Mouse (Mus musculus) G1E (cell line): ENCODE measurements at regions not wholly inside any gene's neighbourhood (a gene's known extent, or its start where the extent isn't known, plus 50 kb on each side); places are given as distances from the start of the nearest gene placed in this dataset.

Source experiments
- ATAC-seq: 2 replicates; pipeline ENCODE4 v1.8.0; 2016; ENCODE audit warnings: mild to moderate bottlenecking; ENCODE audit not compliant: insufficient number of reproducible peaks, poor library complexity, low FRiP score, severe bottlenecking; ENCODE audit errors: extremely low read depth
- DNase-seq: peaks from one replicate; pipeline ENCODE4 v3.0.0; 2012; ENCODE audit warnings: low spot score
- H3K27me3 ChIP-seq: 2 replicates; pipeline ENCODE4 v1.6.1; 2012; ENCODE audit warnings: mild to moderate bottlenecking, low read length, inconsistent platforms; ENCODE audit not compliant: insufficient read depth
- H3K36me3 ChIP-seq: replicated peaks from 2 replicates; pipeline ENCODE3; 2012; ENCODE audit warnings: mild to moderate bottlenecking, inconsistent platforms
- H3K4me1 ChIP-seq: 2 replicates; pipeline ENCODE4 v1.6.1; 2012; ENCODE audit warnings: low read depth, low read length, inconsistent platforms, mixed read lengths; ENCODE audit not compliant: insufficient read depth
- H3K4me3 ChIP-seq: 2 replicates; pipeline ENCODE4 v1.5.1; 2012; ENCODE audit warnings: low read depth, mild to moderate bottlenecking, inconsistent platforms, low read length, moderate library complexity, mixed read lengths
- H3K9me3 ChIP-seq: replicated peaks from 2 replicates; pipeline ENCODE4 v1.6.1; 2012; ENCODE audit warnings: inconsistent platforms
- CTCF ChIP-seq: IDR thresholded peaks from 2 replicates; pipeline ENCODE4 v1.5.1; 2012; ENCODE audit warnings: low read depth, low read length, inconsistent platforms, mixed read lengths
- GATA1 ChIP-seq: IDR thresholded peaks from 2 replicates; pipeline ENCODE4 v1.6.1; 2012; ENCODE audit warnings: borderline replicate concordance, low read length, inconsistent platforms, mixed read lengths
- GATA2 ChIP-seq: IDR thresholded peaks from 2 replicates; pipeline ENCODE4 v1.6.1; 2012; ENCODE audit warnings: low read depth, low read length, inconsistent platforms, borderline replicate concordance
- POLR2AphosphoS5 ChIP-seq: IDR thresholded peaks from 2 replicates; pipeline ENCODE4 v1.6.1; 2012; ENCODE audit warnings: low read depth, low read length, inconsistent platforms; ENCODE audit not compliant: insufficient replicate concordance
- TAL1 ChIP-seq: conservative IDR thresholded peaks from 2 replicates; pipeline ENCODE4 v1.6.1; 2012; ENCODE audit warnings: low read depth, low read length, inconsistent platforms, mixed read lengths

DNA sequence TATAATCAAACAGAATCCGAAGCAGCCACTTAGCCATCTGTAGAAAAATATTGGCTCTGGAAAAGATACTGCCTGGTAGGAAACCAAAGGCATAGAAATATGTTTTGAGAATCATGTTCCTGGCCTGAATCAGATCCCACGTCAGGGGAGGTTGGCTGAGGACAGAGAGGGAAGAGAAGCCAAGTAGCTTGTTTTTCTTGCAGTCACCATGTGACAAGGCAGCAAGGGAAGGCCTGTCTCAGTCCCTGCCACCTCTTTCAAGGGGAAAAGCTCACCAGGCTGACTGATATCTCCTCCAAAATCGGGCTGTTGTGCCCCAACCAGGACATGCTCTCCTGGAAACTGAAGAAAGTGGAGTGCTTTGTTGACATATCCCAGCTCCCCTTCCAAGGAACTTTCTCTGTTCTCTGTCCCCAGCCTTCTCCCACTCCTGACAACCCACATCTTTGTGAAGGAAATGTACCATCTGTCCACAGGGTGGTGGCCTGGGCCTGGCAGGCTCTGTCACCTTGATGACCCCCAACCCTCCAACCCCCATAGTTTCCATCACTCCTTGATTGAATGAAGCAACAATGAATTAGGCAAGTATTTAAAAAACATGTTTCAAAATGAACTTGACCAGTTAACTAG, 104.3 kb upstream of the Foxn2 start:
- ATAC-seq (no peak), DNase-seq (no peak)
- TF ChIP-seq GATA2 (no peak), TAL1 (no peak), CTCF (no peak), POLR2AphosphoS5 (no peak), GATA1 (no peak)
- no peak overlapping the region for H3K4me3 ChIP-seq
- H3K4me1 ChIP-seq: no peaks in the 10 kb centered on the region
- H3K36me3 ChIP-seq: no peaks in the 10 kb centered on the region
- H3K9me3 ChIP-seq: 0 out of 2 replicates have a peak, but pooled peaks cover 1% of the 10 kb centered on the region
- no peaks in the 10 kb centered on the region for H3K27me3 ChIP-seq

DNA sequence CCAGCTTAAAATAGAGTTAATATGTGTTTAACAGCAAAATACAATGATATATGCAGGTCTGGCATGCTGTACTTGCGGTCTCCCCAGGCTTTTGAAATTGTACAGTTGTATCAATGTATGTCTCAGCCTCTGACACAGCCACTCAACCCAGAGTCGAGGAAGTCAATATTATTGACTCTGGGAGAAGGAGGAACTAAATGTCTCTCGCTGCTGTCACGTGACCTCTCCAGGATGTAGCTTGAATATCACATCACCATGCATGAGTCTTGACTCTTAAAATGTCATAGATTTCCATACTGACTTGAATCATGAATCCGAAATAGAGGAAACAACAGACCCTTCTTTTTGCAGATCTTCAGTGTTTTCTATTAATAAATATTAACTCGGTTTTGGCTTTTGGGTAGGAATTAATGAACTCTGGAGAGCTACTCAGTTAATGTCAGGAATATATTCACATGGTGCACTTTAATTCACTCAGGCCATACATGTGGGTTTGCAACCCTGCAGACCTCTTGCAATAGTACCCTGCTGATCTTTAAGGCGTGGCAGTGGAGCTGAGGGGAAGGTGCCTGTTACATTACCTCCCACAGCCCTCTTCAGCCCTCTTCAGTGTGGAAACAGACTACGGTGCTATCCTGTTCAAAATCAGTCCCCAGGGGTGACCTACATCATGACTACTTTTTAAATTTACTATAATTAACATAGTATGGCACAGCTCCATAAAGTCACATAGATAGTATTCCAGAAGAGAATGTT, 102.7 kb upstream of the Foxn2 start:
- ATAC-seq (no peak), DNase-seq (no peak)
- Histone ChIP-seq H3K27me3 (no peaks in the 10 kb centered on the region), H3K4me3 (no peak overlapping the region), H3K9me3 (no peaks in the 10 kb centered on the region), H3K4me1 (no peaks in the 10 kb centered on the region), H3K36me3 (no peaks in the 10 kb centered on the region)
- TF ChIP-seq TAL1 (no peak), GATA1 (no peak), POLR2AphosphoS5 (no peak), CTCF (no peak), GATA2 (no peak)

DNA sequence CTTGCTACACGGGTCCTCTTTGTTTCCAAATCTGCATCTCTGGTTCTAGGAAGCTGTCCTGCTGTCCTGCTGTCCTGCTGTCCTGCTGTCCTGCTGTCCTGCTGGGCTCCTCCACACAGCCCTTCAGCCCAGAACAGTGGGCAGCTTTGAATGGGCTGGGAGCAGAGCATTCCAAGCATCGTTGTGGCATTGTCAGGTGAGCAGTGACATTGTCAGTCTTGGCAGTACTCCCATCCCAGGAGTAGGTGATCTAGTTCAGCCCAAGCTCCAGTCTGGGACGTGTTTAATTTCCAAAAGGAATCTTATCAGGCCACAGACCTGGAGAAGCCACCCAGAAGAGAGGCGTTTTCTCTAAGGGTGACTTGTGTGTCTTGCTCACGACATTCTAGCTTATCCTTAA, 99.4 kb upstream of the Foxn2 start:
- no peak for DNase-seq
- no peak for TF ChIP-seq GATA1
- no peaks in the 10 kb centered on the region for H3K4me1 ChIP-seq

DNA sequence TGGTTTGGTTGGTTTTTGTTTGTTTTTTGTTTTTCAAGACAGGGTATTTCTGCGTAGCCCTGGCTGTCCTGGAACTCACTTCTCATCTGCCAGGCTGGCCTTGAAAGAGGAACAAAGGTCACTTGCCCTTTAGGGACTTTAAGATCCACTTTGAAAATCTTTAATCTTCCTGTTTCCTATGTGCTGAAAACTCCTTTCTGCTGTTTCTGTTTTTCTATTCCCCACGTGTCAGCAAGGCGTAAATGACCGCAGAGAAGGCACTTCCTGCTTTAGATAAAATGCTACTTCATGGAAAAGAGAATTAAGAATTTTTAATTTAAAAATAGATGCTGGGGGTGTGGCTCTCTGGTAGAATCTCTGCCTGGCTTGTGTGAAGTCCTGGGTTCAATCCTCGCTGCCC, 98.9 kb upstream of the Foxn2 start:
- no peaks in the 10 kb centered on the region for H3K4me1 ChIP-seq
- no peak for DNase-seq
- no peaks in the 10 kb centered on the region for H3K9me3 ChIP-seq
- no peak for ATAC-seq
- TF ChIP-seq GATA2 (no peak), GATA1 (no peak), TAL1 (no peak), CTCF (no peak), POLR2AphosphoS5 (no peak)
- no peaks in the 10 kb centered on the region for H3K27me3 ChIP-seq
- no peaks in the 10 kb centered on the region for H3K36me3 ChIP-seq
- no peak overlapping the region for H3K4me3 ChIP-seq

More for the DNA sequence above, 99.4 kb upstream of the Foxn2 start:
- no peak for ATAC-seq
- H3K4me3 ChIP-seq: no peak overlapping the region
- no peaks in the 10 kb centered on the region for H3K36me3 ChIP-seq
- H3K9me3 ChIP-seq: no peaks in the 10 kb centered on the region
- no peaks in the 10 kb centered on the region for H3K27me3 ChIP-seq

DNA sequence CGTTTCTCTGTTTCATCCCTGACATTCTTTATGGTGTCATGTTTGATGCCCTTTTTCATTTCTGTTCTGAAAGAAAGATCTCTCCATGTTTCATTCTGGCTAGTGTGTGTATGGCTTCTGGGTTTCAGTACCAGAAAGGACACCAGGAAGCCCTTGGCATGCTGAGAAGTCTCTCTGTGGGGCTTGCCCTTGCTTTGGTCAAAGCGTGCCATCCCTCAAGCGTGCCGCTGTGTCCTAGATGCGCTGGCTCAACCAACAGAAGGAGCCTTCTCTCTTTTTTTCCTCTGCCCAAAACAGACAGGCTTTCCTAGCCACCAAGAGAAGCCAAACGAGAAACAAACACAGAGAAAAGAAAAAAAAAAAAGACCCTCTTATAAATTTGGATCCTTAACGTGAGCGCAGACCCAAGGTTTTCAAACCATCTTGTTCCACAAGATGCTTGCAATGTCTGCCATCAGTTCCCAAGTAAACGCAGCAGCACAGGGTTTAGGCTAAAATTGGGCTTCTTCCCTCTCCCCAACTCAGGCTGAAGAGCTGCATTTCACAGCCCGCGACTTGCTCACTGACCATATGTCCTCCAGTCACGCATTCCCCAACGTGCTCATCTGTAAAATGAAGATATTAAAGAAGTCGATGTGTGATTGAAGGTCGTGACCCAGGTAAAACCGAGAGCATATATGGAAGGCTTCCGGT, 97.3 kb upstream of the Foxn2 start:
- Histone ChIP-seq H3K27me3 (no peaks in the 10 kb centered on the region), H3K9me3 (no peaks in the 10 kb centered on the region), H3K4me1 (no peaks in the 10 kb centered on the region), H3K4me3 (no peak overlapping the region), H3K36me3 (no peaks in the 10 kb centered on the region)
- DNase-seq: no peak
- no peak for ATAC-seq
- no peak for TF ChIP-seq CTCF
- TF ChIP-seq GATA2: no peak
- no peak for TF ChIP-seq GATA1
- no peak for TF ChIP-seq POLR2AphosphoS5
- TF ChIP-seq TAL1: no peak

DNA sequence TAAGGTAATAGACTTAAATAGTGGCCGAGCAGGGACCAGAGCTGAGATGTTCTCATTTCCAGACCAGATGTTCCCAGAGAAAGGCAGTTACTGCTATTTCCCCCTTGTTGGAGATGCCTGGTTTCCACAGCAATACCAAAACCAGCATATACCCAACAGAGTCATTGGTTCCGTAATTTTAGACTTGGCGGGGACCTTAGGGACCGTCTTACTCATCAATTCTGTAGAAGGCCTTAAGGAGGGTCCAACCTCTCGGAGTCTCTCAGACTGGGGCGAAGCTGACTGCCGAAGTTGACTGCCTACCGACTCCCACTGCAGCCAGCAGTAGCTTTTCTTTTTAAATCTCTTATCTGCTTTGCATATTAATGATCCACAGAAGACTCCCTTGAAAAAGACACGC, 95.1 kb upstream of the Foxn2 start:
- Histone ChIP-seq H3K4me1 (no peaks in the 10 kb centered on the region), H3K9me3 (no peaks in the 10 kb centered on the region), H3K4me3 (no peak overlapping the region), H3K36me3 (no peaks in the 10 kb centered on the region), H3K27me3 (no peaks in the 10 kb centered on the region)
- DNase-seq: no peak
- TF ChIP-seq POLR2AphosphoS5 (no peak), TAL1 (no peak), GATA1 (no peak), GATA2 (no peak), CTCF (no peak)
- ATAC-seq: no peak
